Mouse (Mus musculus): Measurements from ENCODE around the gene Mapk14.
"Not testable (repeated sequence)": the region's sequence is repeated elsewhere in the genome, so short reads cannot be mapped to it uniquely, and the experiment has no call there.

Mapk14 gene

GRCm38 (mm10) chr17:28736486-28736885 is 45.4 kb downstream of the Mapk14 start:
- DNase-seq (ENCODE audit: low read depth, low spot score): no peak

GRCm38 (mm10) chr17:28737973-28738372 is 46.8 kb downstream of the Mapk14 start:
- no peak for DNase-seq (ENCODE audit: low read depth, low spot score)

GRCm38 (mm10) chr17:28739244-28739643 is 48.1 kb downstream of the Mapk14 start:
- no peak for DNase-seq (ENCODE audit: low read depth, low spot score)

- no peak for DNase-seq (ENCODE audit: low read depth, low spot score)
Measured at GRCm38 (mm10) chr17:28743145-28743866, 52.2 kb downstream of the Mapk14 start.

- DNase-seq (ENCODE audit: low read depth, low spot score): no peak
Measured at GRCm38 (mm10) chr17:28743916-28744315, 52.8 kb downstream of the Mapk14 start.

- DNase-seq (ENCODE audit: low read depth, low spot score): no peak
Measured at GRCm38 (mm10) chr17:28745773-28746172, 54.6 kb downstream of the Mapk14 start.

GRCm38 (mm10) chr17:28748001-28748400 is 56.9 kb downstream of the Mapk14 start:
- DNase-seq (ENCODE audit: low read depth, low spot score): no peak

- no peak for DNase-seq (ENCODE audit: low read depth, low spot score)
Measured at GRCm38 (mm10) chr17:28750580-28750979, 59.5 kb downstream of the Mapk14 start.

- no peak for DNase-seq (ENCODE audit: low read depth, low spot score)
Measured at GRCm38 (mm10) chr17:28756447-28756846, 65.3 kb downstream of the Mapk14 start.

- DNase-seq (ENCODE audit: low read depth, low spot score): no peak
Measured at GRCm38 (mm10) chr17:28757470-28757869, 66.3 kb downstream of the Mapk14 start.

- DNase-seq (ENCODE audit: low read depth, low spot score): no peak
Measured at GRCm38 (mm10) chr17:28760736-28761312, 69.7 kb downstream of the Mapk14 start.

GRCm38 (mm10) chr17:28761871-28762270 is 70.7 kb downstream of the Mapk14 start:
- DNase-seq (ENCODE audit: low read depth, low spot score): peak; percentile 24

GRCm38 (mm10) chr17:28766203-28766602 is 75.1 kb downstream of the Mapk14 start:
- DNase-seq (ENCODE audit: low read depth, low spot score): no peak

- DNase-seq (ENCODE audit: low read depth, low spot score): no peak
Measured at GRCm38 (mm10) chr17:28766781-28767515, 75.8 kb downstream of the Mapk14 start.

- DNase-seq (ENCODE audit: low read depth, low spot score): no peak
Measured at GRCm38 (mm10) chr17:28769121-28769874, 78.2 kb downstream of the Mapk14 start, which contains the start of gene Mapk13. Gene Mapk13 (plus strand): TSS chr17:28769297.

GRCm38 (mm10) chr17:28769875-28770421 is 78.8 kb downstream of the Mapk14 start:
- no peak for DNase-seq (ENCODE audit: low read depth, low spot score)

GRCm38 (mm10) chr17:28771289-28771688 is 80.2 kb downstream of the Mapk14 start:
- no peak for DNase-seq (ENCODE audit: low read depth, low spot score)

GRCm38 (mm10) chr17:28774303-28774702 is 83.2 kb downstream of the Mapk14 start:
- DNase-seq (ENCODE audit: low read depth, low spot score): not testable (repeated sequence)

- no peak for DNase-seq (ENCODE audit: low read depth, low spot score)
Measured at GRCm38 (mm10) chr17:28775161-28775560, 84.0 kb downstream of the Mapk14 start.

GRCm38 (mm10) chr17:28776817-28777216 is 85.7 kb downstream of the Mapk14 start:
- no peak for DNase-seq (ENCODE audit: low read depth, low spot score)

GRCm38 (mm10) chr17:28777231-28778005 is 86.3 kb downstream of the Mapk14 start:
- no peak for DNase-seq (ENCODE audit: low read depth, low spot score)
